Mouse (Mus musculus) adrenal gland, postnatal 10 days (tissue): Measurements from ENCODE around the gene Phb2. TPM values are rescaled to one million over a fixed set of nuclear protein-coding genes. Genes with fewer than 3 reads are reported as not detected.
"Not testable (repeated sequence)": the region's sequence is repeated elsewhere in the genome, so short reads cannot be mapped to it uniquely, and the experiment has no call there.

Source experiments
- DNase-seq: peaks from one replicate; pipeline ENCODE4 v3.0.0; 2021; ENCODE audit warnings: mixed read lengths
- long read RNA-seq, 2 experiments: library from polyadenylated mRNA; stranded (forward); transcript quantifications; one replicate each; pipeline ENCODE4 v2.0.0; 2021
- total RNA-seq, 2 experiments: library from RNA; stranded (reverse); gene quantifications; 2 replicates each; pipeline ENCODE4 v1.2.3; 2021

Gene Phb2
- 100 to 1,000 TPM; 452 to 487 TPM for total RNA-seq
- long read RNA-seq, experiment 1, partial matches to known transcripts = 29 of 608 reads
- long read RNA-seq, experiment 1, other reads (novel, unspliced or antisense) = 575 of 608 reads
- long read RNA-seq, experiment 2, partial matches to known transcripts = 2 of 345 reads
- long read RNA-seq, experiment 2, other reads (novel, unspliced or antisense) = 342 of 345 reads

- DNase-seq = peak; percentile 99
Measured at GRCm38 (mm10) chr6:124711824-124712782, at the start of gene Phb2, which contains the start of gene Emg1. Gene Phb2 (plus strand): TSS chr6:124712336. Gene Emg1 (minus strand): TSS chr6:124712178.

- DNase-seq = peak; percentile 99
Measured at GRCm38 (mm10) chr6:124662477-124663423, 49.4 kb upstream of the Phb2 start, which contains the start of gene Lpcat3. Gene Lpcat3 (plus strand): TSS chr6:124663027.

DNA sequence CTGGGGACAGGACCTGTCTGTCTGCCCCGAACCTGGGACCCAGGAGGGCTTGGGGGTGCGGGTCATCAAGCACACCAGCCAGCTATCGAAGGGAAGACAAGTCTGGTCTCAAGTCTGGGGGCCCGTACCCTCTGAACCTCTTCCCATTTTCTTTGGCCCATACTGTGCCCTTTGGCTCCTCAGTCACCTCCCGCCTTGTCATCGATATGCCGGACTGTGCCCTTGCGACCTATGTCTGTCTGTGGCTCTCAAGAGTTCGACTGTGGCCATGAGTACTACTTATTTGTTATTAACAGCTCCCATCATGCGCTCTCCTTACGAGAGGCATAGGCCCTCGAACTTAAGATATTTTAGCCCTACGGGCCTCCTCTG lies 48.7 kb upstream of the Phb2 start:
- DNase-seq = no peak

DNA sequence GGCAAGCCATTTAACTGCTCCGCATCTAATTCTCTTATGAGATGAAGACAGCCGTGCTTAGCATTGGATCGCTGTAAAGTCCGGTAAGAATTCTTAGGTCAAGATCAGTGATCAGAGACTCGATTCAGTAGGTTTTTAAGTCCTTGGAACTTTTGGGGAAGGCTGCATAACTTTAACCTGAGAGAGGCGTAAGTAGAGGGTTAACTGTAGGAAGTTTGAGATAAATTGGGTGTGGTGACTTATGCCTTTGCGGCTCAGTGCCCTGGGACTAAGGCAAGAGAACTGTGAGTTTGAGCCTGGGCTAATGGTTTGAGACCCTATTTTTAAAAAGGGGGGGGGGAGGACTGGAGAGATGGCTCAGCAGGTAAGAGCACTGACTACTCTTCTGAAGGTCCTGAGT lies 47.9 kb upstream of the Phb2 start:
- DNase-seq = no peak

GRCm38 (mm10) chr6:124665011-124665410 lies 47.1 kb upstream of the Phb2 start:
- DNase-seq = no peak

- DNase-seq = no peak
Measured at GRCm38 (mm10) chr6:124669234-124669859, 42.8 kb upstream of the Phb2 start.

DNA sequence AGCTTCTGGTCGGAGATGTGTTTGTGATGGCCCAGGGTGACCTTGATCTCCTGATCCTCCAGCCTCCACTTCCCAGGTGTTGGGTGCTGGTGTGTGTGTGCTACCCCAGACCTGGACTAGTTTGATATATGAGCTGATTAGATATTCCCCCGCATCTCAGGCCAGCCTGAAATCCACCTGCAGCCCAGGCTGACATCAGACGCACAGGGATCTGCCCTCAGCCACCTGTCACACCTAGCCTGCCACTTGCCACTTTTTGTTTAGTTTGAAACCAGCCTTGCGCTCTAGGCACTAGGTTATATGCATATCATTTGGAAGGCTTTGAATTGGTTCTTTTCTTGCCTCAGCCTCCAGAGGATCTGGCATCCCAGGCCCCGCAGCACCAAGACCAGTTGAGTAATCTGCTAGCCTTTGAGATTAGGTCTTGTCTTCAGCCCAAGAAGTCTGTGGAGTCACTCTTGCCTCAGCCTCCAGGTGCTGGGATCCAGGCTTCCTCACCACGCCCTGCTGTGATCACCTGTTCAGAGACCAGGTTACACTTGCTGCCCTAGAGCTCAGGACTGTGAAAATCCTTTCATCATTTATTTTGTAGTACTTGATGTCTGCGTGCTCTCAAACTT lies 41.7 kb upstream of the Phb2 start:
- DNase-seq = no peak

GRCm38 (mm10) chr6:124672100-124672499 lies 40.0 kb upstream of the Phb2 start:
- DNase-seq = no peak

DNA sequence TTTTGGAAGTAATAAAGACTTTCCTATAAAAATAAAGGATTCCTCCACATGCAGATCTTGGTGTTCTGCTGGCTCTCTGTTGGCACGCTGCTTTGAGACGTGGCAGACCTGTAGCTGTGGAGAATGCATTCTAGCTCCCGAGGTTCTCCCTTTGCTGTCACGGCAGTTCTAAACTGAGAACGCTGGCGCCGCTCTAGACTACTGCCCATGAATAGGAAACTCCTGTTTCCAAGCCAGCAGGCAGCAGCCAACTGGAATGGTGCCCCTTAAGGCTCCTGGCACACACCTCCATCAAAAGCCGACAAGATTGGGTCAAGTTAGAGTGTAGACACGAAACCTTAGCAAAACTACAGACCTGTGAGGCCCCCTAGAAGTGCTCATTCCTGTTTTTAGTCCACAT lies 38.5 kb upstream of the Phb2 start:
- DNase-seq = peak; percentile 67

DNA sequence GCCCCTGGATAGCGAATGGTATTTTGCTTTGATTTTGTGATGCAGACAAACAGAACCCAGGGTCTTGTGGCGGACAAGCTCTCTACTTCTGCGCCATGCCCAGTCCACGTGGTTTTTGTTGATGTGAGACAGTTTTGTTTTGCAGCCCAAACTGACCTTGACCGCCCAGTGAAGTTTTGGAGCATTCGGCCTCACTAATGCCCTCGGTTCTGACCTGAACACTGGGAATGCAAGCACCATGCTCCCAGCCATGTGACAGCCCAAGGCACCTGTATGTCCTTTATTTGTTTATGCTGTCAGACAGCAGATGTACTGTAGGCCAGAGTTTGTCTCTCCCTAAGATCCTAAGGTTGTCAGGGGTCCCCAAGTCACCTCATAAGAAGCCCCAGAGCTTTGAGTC lies 37.5 kb upstream of the Phb2 start:
- no peak for DNase-seq

- DNase-seq = no peak
Measured at GRCm38 (mm10) chr6:124676171-124676570, 36.0 kb upstream of the Phb2 start.

- no peak for DNase-seq
Measured at GRCm38 (mm10) chr6:124678769-124679168, 33.4 kb upstream of the Phb2 start.

DNA sequence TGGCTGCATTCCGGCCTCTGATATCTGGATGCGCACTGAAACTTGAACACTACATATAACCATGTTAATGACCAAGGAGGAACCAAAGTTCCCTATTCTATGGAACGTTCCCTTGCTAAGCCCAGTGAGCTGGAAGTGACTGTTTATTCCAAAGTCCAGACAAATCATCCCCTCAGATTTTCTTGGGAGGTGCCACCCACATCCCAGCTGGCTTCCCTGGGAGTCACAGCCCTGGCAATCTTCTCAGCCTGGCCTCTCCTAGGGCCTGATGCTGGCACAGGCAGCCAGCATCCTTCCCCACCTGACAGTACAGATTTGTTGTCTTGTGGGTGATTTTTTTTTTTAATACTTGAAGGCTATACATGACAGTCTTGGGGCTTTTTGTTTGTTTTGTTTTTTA lies 32.6 kb upstream of the Phb2 start:
- DNase-seq = no peak

GRCm38 (mm10) chr6:124682291-124682690 lies 29.8 kb upstream of the Phb2 start:
- DNase-seq = not testable (repeated sequence)

DNA sequence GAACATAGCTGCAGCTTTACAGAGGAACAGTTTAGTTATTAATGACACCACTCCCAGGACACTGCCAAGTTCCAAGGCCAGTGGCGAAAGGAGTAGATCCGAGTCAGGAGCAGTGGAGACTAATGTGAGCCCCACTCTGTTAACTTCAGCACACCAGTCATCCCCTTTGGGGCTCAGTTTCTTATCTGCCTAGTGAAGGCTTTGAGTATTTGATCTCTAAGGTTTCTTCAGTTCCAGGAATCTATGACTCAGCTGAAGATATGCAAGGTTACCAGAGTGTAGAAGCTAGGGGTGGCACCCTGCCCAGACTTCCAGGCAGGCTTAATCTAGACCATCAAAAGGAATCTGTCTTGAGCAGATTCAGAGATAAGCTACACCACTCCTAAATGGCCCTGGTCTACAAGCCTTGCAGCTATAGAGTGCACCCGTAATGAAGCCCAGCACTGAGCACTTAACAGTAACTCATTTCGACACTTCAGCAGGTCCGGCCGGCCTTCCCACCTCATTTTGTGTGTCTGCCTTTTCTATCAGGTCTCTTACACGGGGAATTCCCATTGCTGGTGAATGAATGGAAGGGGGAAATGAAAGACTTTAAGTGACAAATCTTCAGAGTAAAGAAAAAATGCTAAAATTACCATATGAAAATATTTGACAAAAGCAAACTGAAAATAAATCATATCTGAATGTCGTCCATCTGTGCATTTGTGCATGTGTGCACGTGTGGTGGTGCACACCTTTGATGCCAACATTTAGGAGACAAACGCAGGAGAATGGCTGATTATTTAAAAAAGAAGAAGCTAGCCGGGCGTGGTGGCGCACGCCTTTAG lies 28.3 kb upstream of the Phb2 start:
- peak; percentile 83 for DNase-seq

DNA sequence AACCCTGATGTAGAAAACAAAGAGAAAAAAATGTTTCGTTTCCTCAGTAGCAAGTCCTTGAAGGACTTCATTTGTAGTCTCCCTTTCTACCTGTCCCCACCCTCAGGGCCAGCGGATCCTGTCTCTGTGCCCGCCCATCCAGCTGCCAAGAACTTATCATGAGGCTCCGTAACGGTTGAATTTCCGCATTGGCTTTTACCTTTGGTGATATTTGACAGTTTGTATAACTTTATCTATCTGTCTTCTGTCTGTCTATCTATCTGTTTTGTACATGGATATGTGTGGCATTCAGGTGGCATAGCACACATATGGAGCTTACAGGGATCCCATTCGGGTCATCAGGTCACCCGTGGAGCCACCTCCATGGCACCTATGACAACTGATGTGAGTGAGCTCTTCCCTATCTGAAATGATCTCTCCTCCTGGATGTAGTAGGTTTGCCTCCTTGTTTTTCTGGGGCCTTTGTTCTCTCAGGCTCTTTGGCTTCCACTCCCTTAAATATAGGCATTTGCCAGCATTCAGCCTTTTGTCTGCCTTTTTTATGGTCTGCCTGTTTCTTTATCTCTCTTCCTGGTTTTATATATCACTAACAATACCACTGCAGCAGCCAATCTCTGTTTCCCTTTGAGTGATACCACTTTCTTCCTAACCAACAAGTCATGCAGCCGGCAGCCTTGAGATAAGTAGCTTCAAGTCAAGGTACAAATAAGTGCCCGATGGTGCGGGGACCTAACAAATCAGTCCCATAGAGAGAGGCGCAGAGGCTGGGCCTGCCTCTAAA lies 26.3 kb upstream of the Phb2 start:
- no peak for DNase-seq

DNA sequence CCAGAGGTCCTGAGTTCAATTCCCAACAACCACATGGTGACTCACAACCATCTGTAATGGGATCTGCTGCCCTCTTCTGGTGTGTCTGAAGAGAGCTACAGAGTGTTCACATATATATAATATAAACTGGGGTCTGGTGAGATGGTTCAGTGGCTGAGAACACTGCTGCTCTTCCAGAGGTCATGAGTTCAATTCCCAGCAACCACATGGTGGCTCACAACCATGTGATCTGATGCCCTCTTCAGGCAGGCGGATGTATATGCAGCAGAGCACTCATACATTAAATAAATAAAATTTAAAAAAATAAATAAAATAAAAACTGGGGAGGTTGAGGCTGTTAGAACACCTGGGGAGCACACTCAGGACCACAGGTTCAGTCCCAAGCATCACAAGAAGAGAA lies 25.5 kb upstream of the Phb2 start:
- DNase-seq = not testable (repeated sequence)

GRCm38 (mm10) chr6:124688151-124688758 lies 23.9 kb upstream of the Phb2 start:
- DNase-seq = no peak

DNA sequence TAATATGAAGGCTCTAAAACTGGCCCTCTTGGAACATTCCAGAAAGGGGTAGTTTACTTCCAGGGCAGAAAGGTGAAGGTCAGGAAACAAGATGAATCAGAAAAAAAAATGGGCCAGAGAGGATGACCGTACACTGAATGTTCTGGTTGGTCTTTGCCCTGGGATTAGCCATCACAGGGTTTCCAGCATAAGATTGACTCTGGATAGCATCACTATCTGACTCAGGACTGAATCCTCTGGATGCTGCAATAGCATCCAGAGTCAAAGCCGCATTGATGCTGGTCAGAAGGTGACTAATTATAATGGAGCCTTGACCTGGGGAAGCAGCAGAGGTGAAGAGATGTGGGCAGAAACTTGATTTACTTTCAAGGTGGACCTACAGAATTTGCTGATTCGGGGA lies 23.1 kb upstream of the Phb2 start:
- no peak for DNase-seq
